Mouse (Mus musculus): ENCODE results near the gene Ncbp3.

Gene Ncbp3

DNA sequence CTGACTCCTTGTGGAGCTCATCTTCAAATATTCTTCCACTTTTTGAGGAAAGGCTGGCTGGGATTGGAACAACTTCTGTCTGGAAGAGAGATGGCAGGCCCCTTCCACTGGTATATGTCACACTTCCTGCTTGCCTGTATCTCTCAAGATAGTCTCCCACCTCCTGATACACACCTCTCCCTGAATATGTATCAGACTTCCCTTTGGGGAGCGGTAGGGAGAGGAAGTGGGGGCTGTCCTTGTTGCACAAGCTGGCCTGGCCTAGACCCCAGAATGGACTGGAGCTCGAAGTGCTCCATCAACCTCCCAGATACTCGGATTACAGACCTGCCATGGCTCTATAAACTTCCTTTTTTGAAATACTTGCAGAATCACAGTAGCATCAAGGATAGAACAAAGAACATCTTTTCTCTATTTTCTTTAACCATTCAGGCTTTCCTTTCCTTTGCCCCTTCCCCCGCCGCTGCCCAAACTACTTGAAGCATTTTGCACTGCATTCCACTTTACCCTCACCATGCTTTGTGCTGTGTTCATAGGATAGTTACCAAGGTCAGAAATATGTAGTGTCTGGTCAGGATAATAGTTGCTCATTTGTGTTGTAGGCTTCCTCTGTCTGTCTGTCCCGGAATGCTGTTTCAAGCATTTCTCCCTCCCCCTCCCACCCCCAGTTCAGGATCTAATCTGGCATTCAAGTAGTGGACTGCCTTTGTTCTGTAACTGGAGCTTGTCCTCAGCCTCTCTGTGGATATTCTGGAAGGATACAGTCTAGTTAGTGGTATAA lies 40.3 kb downstream of the Ncbp3 start:
- peak; percentile 40 for DNase-seq (ENCODE audit: low read depth)

GRCm38 (mm10) chr11:73090283-73090682 lies 42.7 kb downstream of the Ncbp3 start, which contains the start of gene Itgae:
Gene Itgae, plus strand, starts transcription at chr11:73090583.
- no peak for DNase-seq (ENCODE audit: low read depth)

DNA sequence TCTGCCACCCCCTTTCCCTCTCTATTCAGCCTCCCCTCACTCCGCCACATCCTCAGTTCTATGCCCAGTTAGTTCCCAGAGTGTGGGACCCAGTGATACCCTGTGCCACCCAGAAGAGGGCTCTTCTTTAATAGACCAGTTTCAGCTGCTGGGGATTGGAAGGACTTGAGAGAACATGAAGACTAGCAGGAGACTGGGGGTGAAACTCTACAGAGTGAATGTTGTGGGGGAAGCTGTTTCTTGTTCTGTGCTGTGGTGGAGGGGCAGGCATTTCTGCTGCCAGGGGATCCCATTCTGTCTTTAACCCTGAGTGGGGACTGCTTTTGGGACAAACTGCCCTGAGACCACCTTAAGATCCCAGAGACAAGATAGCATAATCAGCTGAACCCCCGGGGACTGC lies 43.2 kb downstream of the Ncbp3 start:
- DNase-seq (ENCODE audit: low read depth): no peak

- DNase-seq (ENCODE audit: low read depth): no peak
Measured at GRCm38 (mm10) chr11:73092057-73092456, 44.5 kb downstream of the Ncbp3 start.

DNA sequence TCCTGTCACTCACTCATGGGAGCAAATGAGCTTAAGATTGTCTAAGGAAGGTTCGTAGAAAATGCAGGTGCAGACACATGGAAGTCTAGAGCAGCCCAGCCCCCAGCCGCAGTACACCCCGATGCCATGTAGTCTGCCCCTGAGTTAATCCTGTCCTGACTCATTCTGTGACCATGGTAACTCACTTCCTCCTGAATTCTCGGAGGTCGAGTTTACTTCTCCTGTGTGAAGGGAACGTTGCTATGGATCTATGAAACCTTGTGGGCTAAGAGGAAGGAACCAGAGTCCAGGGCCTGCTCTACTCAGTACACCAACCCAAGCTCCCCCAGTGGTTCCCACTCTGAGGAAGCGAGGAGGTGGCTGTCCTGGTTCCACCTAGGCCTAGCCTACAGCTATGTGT lies 45.3 kb downstream of the Ncbp3 start:
- DNase-seq (ENCODE audit: low read depth): peak; percentile 74

DNA sequence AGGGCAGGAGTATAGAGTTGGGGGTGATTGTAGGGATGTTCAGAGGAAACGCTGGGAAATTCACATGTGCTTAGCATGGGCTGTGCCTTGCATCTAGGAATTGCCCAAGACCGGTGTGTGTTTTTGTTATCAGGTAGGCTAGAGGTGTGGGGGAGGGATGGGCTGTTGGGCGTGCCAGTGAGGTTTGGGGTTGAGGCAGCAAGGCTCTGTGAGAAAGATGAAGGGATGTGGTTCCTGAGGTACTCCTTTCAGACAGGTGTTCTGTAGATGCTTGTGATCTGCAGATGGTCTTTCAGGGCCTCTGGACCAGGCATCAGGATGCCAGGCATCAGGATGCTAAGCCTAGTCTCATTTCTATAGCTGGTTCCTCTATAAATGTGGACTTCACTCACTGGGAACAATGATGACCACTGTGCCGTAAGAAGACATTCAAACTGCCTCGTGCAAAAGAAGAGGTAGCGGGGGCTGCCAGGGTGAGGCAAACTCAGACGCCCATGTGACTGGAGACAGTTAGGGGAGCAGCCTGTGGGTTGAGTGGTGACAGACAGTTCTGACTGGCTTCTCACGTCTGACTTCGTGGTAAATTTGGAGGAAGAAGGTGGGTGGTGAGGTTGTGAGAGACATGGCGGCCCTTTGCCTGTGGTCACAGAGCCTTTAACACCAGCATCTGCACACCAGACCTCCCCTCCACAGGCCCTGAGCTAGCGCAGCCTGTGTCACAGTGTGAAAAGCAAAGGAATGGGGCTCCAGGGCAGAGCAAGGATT lies 46.8 kb downstream of the Ncbp3 start:
- DNase-seq (ENCODE audit: low read depth): peak; percentile 40

- no peak for DNase-seq (ENCODE audit: low read depth)
Measured at GRCm38 (mm10) chr11:73098860-73099259, 51.3 kb downstream of the Ncbp3 start.

GRCm38 (mm10) chr11:73099976-73100750 lies 52.6 kb downstream of the Ncbp3 start:
- DNase-seq (ENCODE audit: low read depth): no peak

GRCm38 (mm10) chr11:73101308-73101707 lies 53.7 kb downstream of the Ncbp3 start:
- DNase-seq (ENCODE audit: low read depth): no peak

GRCm38 (mm10) chr11:73105246-73105645 lies 57.7 kb downstream of the Ncbp3 start:
- no peak for DNase-seq (ENCODE audit: low read depth)

- peak; percentile 43 for DNase-seq (ENCODE audit: low read depth)
Measured at GRCm38 (mm10) chr11:73107358-73107757, 59.8 kb downstream of the Ncbp3 start.

GRCm38 (mm10) chr11:73108195-73108897 lies 60.8 kb downstream of the Ncbp3 start:
- DNase-seq (ENCODE audit: low read depth): peak; percentile 48

GRCm38 (mm10) chr11:73108898-73109625 lies 61.5 kb downstream of the Ncbp3 start:
- DNase-seq (ENCODE audit: low read depth): no peak

- peak; percentile 60 for DNase-seq (ENCODE audit: low read depth)
Measured at GRCm38 (mm10) chr11:73109941-73110340, 62.4 kb downstream of the Ncbp3 start.

- DNase-seq (ENCODE audit: low read depth): no peak
Measured at GRCm38 (mm10) chr11:73111414-73111813, 63.8 kb downstream of the Ncbp3 start.

DNA sequence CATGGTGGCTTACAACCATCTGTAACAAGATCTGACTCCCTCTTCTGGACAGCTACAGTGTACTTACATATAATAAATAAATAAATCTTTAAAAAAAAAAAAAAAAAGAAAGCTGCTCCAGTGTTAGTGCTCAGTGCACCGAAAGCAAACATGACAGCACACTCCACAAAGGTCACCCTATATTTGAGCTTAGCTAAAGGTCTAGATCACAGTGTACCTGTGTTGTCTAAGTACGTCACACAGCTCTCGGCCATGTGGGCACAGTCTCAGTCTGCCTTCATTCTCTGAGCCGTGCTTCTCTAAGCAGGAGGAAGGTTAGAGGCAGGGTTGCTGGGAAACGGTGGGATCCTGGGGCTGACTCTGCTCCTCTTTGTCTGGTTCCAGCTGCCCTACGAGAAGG lies 78.9 kb downstream of the Ncbp3 start:
- no peak for DNase-seq (ENCODE audit: low read depth)

GRCm38 (mm10) chr11:73131020-73131419 lies 83.4 kb downstream of the Ncbp3 start:
- peak; percentile 75 for DNase-seq (ENCODE audit: low read depth)

DNA sequence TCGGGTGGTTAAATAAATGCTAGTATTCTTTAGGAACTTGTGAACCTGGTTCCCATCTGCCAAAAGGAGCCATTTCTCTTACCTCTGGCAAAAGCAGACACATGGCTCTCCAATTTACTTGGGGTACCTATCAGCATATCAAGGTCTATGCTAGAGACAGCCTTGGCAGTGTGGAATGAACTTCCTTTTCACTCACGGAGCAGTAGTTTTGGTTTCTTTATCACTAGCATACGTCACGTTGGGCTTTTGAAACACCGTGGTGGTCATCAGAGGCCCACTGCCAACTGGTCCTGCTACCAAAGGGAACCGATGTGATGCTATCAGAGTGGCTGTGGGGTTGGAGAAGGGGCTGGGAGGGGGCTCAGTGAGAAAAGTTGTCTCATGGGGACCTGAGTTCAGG lies 85.4 kb downstream of the Ncbp3 start:
- peak; percentile 14 for DNase-seq (ENCODE audit: low read depth)

GRCm38 (mm10) chr11:73134222-73134621 lies 86.6 kb downstream of the Ncbp3 start:
- DNase-seq (ENCODE audit: low read depth): no peak

DNA sequence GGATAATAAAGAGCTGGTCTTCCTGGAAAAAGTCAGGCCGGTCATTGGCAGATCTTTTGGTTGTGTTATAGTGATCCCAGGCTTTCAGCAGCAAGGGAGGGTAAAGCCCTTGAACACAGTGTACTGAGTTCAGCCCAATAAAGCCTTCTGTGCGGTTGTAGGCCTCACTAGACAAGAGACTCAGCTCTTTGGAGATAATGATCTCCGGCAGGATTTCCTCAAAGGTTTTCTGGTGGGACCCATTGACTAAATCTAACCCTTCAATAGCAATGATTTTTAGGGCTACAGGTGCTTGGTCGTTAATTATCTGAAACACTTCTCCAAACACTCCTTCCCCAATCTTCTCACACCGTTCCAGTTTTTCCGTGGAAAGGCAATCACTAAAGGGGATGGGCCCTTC lies 89.0 kb downstream of the Ncbp3 start:
- peak; percentile 47 for DNase-seq (ENCODE audit: low read depth)

DNA sequence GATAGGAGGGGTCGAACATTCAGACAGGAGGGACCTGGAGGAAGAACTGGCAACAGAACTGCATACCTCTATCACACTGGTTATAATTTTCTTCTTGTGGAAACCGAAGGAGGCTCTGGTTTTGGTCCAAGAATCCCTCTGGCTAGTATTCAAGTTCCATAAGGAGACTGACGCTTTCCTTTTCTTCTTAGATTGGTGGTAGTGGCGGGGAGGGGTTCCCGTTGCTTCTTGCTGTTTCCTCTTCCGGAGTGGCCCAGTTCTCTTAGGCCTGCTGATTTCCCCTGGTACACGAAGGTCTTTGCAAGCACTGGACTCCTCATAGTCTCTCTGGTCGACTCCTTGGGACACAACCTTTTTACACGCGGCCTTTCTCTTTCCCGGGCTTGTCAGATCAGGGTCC lies 89.5 kb downstream of the Ncbp3 start:
- peak; percentile 56 for DNase-seq (ENCODE audit: low read depth)

All from 416B (cell line).